ENCODE assay signal across 21 mouse cellular contexts in genomic region chr1:121051496-121052119, GRCm38 (mm10).
DNase-seq lines count a peak whose midpoint lies in the region; ATAC-seq and TF ChIP-seq lines count a peak whose summit lies in the region.
"Had no signal": no experiment of that assay in that cellular context is flagged by ENCODE, and none has a peak within 500 bp of the region (broad histone marks: within the 10 kb centered on the region; RNA-seq: fewer than 3 reads in every experiment).

No protein-coding gene starts in this region.

- DNase-seq in midbrain, embryonic 11.5 days (ENCODE audit: low spot score, missing footprints): peak; percentile 85
- DNase-seq in midbrain, embryonic 10.5 days (ENCODE audit: low spot score): no peak
- no peak for DNase-seq in kidney, postnatal 4 days
- no peak for DNase-seq in adrenal gland, postnatal 25 days
- DNase-seq in left cerebral cortex, adult 2 months (ENCODE audit: extremely low spot score in 1 of 2, low spot score in 2 of 2): no peak
- DNase-seq: adrenal gland, postnatal 36 days; cerebellum, adult 8-10 months; heart, postnatal 36 days; kidney, postnatal 10 days; layer of hippocampus, adult 9-11 months; thymus, postnatal 14 days had no signal

- H3K9me3 ChIP-seq in midbrain, embryonic 11.5 days (ENCODE audit: control insufficient read depth, low read length): no peaks in the 10 kb centered on the region
- no peaks in the 10 kb centered on the region for H3K9me3 ChIP-seq in midbrain, embryonic 10.5 days (replicated peaks)
- H3K9me3 ChIP-seq in forebrain, embryonic 13.5 days (replicated peaks): no peaks in the 10 kb centered on the region
- no peaks in the 10 kb centered on the region for H3K9me3 ChIP-seq in hindbrain, embryonic 13.5 days
- H3K9me3 ChIP-seq in neural tube, embryonic 12.5 days: no peaks in the 10 kb centered on the region
- H3K9me3 ChIP-seq: heart, embryonic 13.5 days; liver, embryonic 15.5 days had no signal

- H3K27ac ChIP-seq in midbrain, embryonic 11.5 days (ENCODE audit: low read depth, low read length): no peak overlapping the region
- no peak overlapping the region for H3K27ac ChIP-seq in midbrain, embryonic 10.5 days (replicated peaks)
- H3K27ac ChIP-seq in forebrain, embryonic 13.5 days: no peak overlapping the region
- H3K27ac ChIP-seq in hindbrain, embryonic 13.5 days: no peak overlapping the region
- no peak overlapping the region for H3K27ac ChIP-seq in neural tube, embryonic 12.5 days
- H3K27ac ChIP-seq in left cerebral cortex, adult 2 months: no peak overlapping the region
- H3K27ac ChIP-seq: heart, embryonic 13.5 days; liver, embryonic 15.5 days had no signal

- WGBS in midbrain, embryonic 11.5 days: 26% methylated on average over 6 of the region's 6 CpGs
- WGBS in midbrain, embryonic 10.5 days: 31% methylated on average over 6 of the region's 6 CpGs
- 26% methylated on average over 6 of the region's 6 CpGs for WGBS in forebrain, embryonic 13.5 days
- 24% methylated on average over 6 of the region's 6 CpGs for WGBS in hindbrain, embryonic 13.5 days
- 21% methylated on average over 6 of the region's 6 CpGs for WGBS in neural tube, embryonic 12.5 days

- H3K36me3 ChIP-seq in midbrain, embryonic 11.5 days (ENCODE audit: control insufficient read depth, insufficient read depth, low read length): no peaks in the 10 kb centered on the region
- no peaks in the 10 kb centered on the region for H3K36me3 ChIP-seq in midbrain, embryonic 10.5 days
- H3K36me3 ChIP-seq in forebrain, embryonic 13.5 days (ENCODE audit: poor library complexity, severe bottlenecking): no peaks in the 10 kb centered on the region
- H3K36me3 ChIP-seq in hindbrain, embryonic 13.5 days: no peaks in the 10 kb centered on the region
- no peaks in the 10 kb centered on the region for H3K36me3 ChIP-seq in neural tube, embryonic 12.5 days
- H3K36me3 ChIP-seq: heart, embryonic 13.5 days; liver, embryonic 15.5 days had no signal

- H3K4me1 ChIP-seq in midbrain, embryonic 11.5 days (ENCODE audit: control insufficient read depth, insufficient read depth, low read length): peaks cover 5% of the 10 kb centered on the region; the same call in 1 of the 2 replicates
- peaks cover 21% of the 10 kb centered on the region for H3K4me1 ChIP-seq in midbrain, embryonic 10.5 days
- peaks cover 10% of the 10 kb centered on the region for H3K4me1 ChIP-seq in forebrain, embryonic 13.5 days
- peaks cover 19% of the 10 kb centered on the region for H3K4me1 ChIP-seq in hindbrain, embryonic 13.5 days (replicated peaks)
- peaks cover 9% of the 10 kb centered on the region for H3K4me1 ChIP-seq in neural tube, embryonic 12.5 days
- H3K4me1 ChIP-seq: liver, embryonic 15.5 days had no signal

- no peak overlapping the region for H3K9ac ChIP-seq in midbrain, embryonic 11.5 days (ENCODE audit: low read length)
- no peak overlapping the region for H3K9ac ChIP-seq in forebrain, embryonic 13.5 days
- H3K9ac ChIP-seq in hindbrain, embryonic 13.5 days: no peak overlapping the region
- no peak overlapping the region for H3K9ac ChIP-seq in neural tube, embryonic 12.5 days
- H3K9ac ChIP-seq: heart, embryonic 13.5 days; liver, embryonic 15.5 days had no signal

- no peak for ATAC-seq in midbrain, embryonic 11.5 days (ENCODE audit: low FRiP score)
- ATAC-seq in forebrain, embryonic 13.5 days: peak; percentile 58; the same call in 1 of the 2 replicates
- peak; percentile 70 for ATAC-seq in hindbrain, embryonic 13.5 days (ENCODE audit: low FRiP score)
- peak; percentile 85 for ATAC-seq in neural tube, embryonic 12.5 days (ENCODE audit: low FRiP score, low read depth)
- ATAC-seq: activated CD4-positive, CD25-positive, alpha-beta regulatory T cell, adult 4 months; intestine, postnatal 0 days; lung, postnatal 0 days; Patski had no signal

- H3K4me3 ChIP-seq in midbrain, embryonic 11.5 days (ENCODE audit: low read depth, low read length): no peak overlapping the region
- H3K4me3 ChIP-seq in midbrain, embryonic 10.5 days: no peak overlapping the region
- no peak overlapping the region for H3K4me3 ChIP-seq in forebrain, embryonic 13.5 days
- no peak overlapping the region for H3K4me3 ChIP-seq in hindbrain, embryonic 13.5 days
- no peak overlapping the region for H3K4me3 ChIP-seq in neural tube, embryonic 12.5 days
- no peak overlapping the region for H3K4me3 ChIP-seq in left cerebral cortex, adult 2 months
- H3K4me3 ChIP-seq: heart, embryonic 13.5 days; liver, embryonic 15.5 days; myocyte had no signal

- H3K4me2 ChIP-seq in midbrain, embryonic 11.5 days: no peak overlapping the region
- no peak overlapping the region for H3K4me2 ChIP-seq in forebrain, embryonic 13.5 days
- H3K4me2 ChIP-seq in hindbrain, embryonic 13.5 days: no peak overlapping the region
- no peak overlapping the region for H3K4me2 ChIP-seq in neural tube, embryonic 12.5 days (replicated peaks)
- H3K4me2 ChIP-seq: heart, embryonic 13.5 days; liver, embryonic 15.5 days had no signal

- no peak for TF ChIP-seq CTCF in left cerebral cortex, adult 2 months (IDR thresholded peaks at IDR 0.05)

- H3K27me3 ChIP-seq in midbrain, embryonic 11.5 days (ENCODE audit: control insufficient read depth, insufficient read depth, low read length): no peaks in the 10 kb centered on the region; the same call in none of the 2 replicates
- H3K27me3 ChIP-seq in midbrain, embryonic 10.5 days (ENCODE audit: low read depth, poor library complexity, severe bottlenecking): peaks cover 83% of the 10 kb centered on the region
- peaks cover 92% of the 10 kb centered on the region for H3K27me3 ChIP-seq in forebrain, embryonic 13.5 days
- peaks cover 80% of the 10 kb centered on the region for H3K27me3 ChIP-seq in hindbrain, embryonic 13.5 days
- peaks cover 63% of the 10 kb centered on the region for H3K27me3 ChIP-seq in neural tube, embryonic 12.5 days (replicated peaks)
- H3K27me3 ChIP-seq: liver, embryonic 15.5 days had no signal

- intact Hi-C loops in left cerebral cortex, adult 2 months (cut with DNase I): loop anchor here (5.0 kb wide), 1 partner anchor 459 kb away; no protein-coding TSS in a partner anchor
